Mouse (Mus musculus): ENCODE measurements around the gene Nphp4. TPM values are rescaled to one million over a fixed set of nuclear protein-coding genes. Genes with fewer than 3 reads are reported as not detected.

Nphp4 gene
- total RNA-seq, 1 experiment, result 2.5 TPM

DNA sequence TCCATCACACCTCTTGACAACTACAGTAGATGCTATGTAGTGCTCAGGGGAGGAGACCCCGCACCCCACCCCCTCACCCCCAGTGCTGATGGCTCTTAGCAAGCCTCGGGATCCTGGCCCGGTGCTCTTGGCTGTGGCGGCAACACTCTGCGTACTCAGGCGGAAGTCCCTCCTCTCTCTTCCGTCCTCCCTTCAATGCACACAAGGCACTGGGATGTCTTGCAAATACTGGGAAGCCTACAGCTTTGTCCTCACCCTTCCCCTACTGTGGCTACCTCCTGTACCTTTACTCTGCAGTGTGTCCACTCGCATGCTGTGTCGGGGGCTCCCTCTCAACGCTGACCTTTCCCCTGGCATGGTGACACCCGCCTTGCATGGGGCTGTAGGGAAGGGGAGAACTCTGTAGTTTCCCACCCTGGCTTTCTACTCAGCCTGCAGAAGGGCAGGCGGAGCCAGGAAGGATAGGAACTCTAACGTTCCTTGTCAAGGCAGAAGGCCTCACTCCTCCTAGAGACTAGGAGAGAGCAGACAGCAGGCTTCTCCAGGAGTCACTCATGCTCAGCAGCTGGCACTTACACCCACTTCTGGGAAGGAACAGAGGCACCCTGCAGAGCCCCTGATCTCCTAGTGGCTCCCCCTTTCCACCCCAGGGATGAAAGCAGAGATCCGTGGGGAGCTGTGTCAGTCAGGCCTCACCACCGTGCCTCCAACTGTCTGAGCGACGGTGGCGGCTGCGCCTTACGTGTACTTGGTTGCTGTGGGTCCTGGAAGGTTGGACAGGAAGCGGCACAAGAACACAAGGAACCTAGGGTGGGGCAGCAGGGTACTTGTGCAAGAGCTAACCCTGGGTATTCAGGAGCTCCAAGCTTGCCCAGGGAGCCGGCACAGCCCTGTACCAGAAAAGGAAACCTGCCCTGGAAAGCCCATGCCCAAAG is 28.5 kb upstream of the Nphp4 start:
- DNase-seq (ENCODE audit: low read depth, low spot score), result no peak
- H3K4me3 ChIP-seq (ENCODE audit: insufficient read depth in 1 of 2, low read depth in 1 of 2, low read length in 2 of 2, poor library complexity in 1 of 2, severe bottlenecking in 1 of 2), result peak overlapping the region in 1 of 2 experiments; percentile 5; a peak in 1 of 4 replicates
- no peak overlapping the region for H3K9ac ChIP-seq (ENCODE audit: insufficient read depth, low read depth, low read length, poor library complexity, severe bottlenecking)
- H3K36me3 ChIP-seq (ENCODE audit: control insufficient read depth, insufficient read depth, low read length, poor library complexity, severe bottlenecking), result no peaks in the 10 kb centered on the region
- H3K27ac ChIP-seq (ENCODE audit: insufficient read depth, low read depth, low read length, poor library complexity, severe bottlenecking), result no peak overlapping the region
- TF ChIP-seq ZNF384 (IDR thresholded peaks at IDR 0.05; ENCODE audit: low read depth, low read length), result no peak
- TF ChIP-seq CHD2 (IDR thresholded peaks at IDR 0.05; ENCODE audit: low read depth, low read length), result no peak
- TF ChIP-seq MAFK (IDR thresholded peaks at IDR 0.05; ENCODE audit: insufficient read depth, low read depth, low read length), result no peak
- no peak for TF ChIP-seq HCFC1 (IDR thresholded peaks at IDR 0.05; ENCODE audit: borderline replicate concordance, insufficient read depth, low read length)
- TF ChIP-seq ZC3H11A (IDR thresholded peaks at IDR 0.05; ENCODE audit: borderline replicate concordance, low read depth, low read length), result no peak
- in situ Hi-C loops (cut with MboI; ENCODE audit: low sequenced_read_pairs in 2 of 2, unreplicated experiment in 2 of 2), result no loop called here
- H3K4me1 ChIP-seq (ENCODE audit: control insufficient read depth in 2 of 2, insufficient read depth in 2 of 2, low read length in 2 of 2, poor library complexity in 1 of 2), result peaks cover 0 to 16% of the 10 kb centered on the region in 2 experiments; a peak in 1 of 4 replicates
- H3K9me3 ChIP-seq (ENCODE audit: control insufficient read depth, insufficient read depth, low read depth, low read length), result no peaks in the 10 kb centered on the region

DNA sequence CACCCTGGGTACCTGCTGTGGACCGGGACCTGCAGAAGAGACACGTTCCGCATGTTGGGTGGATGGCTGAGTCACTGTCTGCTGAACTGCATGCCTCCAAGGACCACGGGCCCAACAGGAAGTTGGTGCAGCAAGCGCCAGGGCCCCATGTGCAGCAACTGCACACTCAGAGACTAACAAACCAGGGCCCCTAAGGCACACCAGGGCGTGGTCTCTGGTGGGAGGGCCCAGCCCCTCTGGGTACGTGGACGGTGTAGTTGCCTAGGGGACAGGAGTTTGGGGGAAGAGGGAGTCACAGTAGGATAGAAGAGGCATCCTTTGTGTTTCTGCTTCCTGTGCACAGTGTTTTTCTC is 27.9 kb upstream of the Nphp4 start:
- Histone ChIP-seq H3K9ac (ENCODE audit: insufficient read depth, low read depth, low read length, poor library complexity, severe bottlenecking) (no peak overlapping the region), H3K9me3 (ENCODE audit: control insufficient read depth, insufficient read depth, low read depth, low read length) (no peaks in the 10 kb centered on the region), H3K4me1 (ENCODE audit: control insufficient read depth in 2 of 2, insufficient read depth in 2 of 2, low read length in 2 of 2, poor library complexity in 1 of 2) (peaks cover 0 to 16% of the 10 kb centered on the region in 2 experiments; a peak in 1 of 4 replicates), H3K36me3 (ENCODE audit: control insufficient read depth, insufficient read depth, low read length, poor library complexity, severe bottlenecking) (no peaks in the 10 kb centered on the region), H3K4me3 (ENCODE audit: insufficient read depth in 1 of 2, low read depth in 1 of 2, low read length in 2 of 2, poor library complexity in 1 of 2, severe bottlenecking in 1 of 2) (no peak overlapping the region), H3K27ac (ENCODE audit: insufficient read depth, low read depth, low read length, poor library complexity, severe bottlenecking) (no peak overlapping the region)
- TF ChIP-seq ZC3H11A (IDR thresholded peaks at IDR 0.05; ENCODE audit: borderline replicate concordance, low read depth, low read length) (no peak), CHD2 (IDR thresholded peaks at IDR 0.05; ENCODE audit: low read depth, low read length) (no peak), MAFK (IDR thresholded peaks at IDR 0.05; ENCODE audit: insufficient read depth, low read depth, low read length) (no peak), ZNF384 (IDR thresholded peaks at IDR 0.05; ENCODE audit: low read depth, low read length) (no peak), HCFC1 (IDR thresholded peaks at IDR 0.05; ENCODE audit: borderline replicate concordance, insufficient read depth, low read length) (no peak)
- DNase-seq (ENCODE audit: low read depth, low spot score), result no peak
- in situ Hi-C loops (cut with MboI; ENCODE audit: low sequenced_read_pairs in 2 of 2, unreplicated experiment in 2 of 2), result no loop called here

DNA sequence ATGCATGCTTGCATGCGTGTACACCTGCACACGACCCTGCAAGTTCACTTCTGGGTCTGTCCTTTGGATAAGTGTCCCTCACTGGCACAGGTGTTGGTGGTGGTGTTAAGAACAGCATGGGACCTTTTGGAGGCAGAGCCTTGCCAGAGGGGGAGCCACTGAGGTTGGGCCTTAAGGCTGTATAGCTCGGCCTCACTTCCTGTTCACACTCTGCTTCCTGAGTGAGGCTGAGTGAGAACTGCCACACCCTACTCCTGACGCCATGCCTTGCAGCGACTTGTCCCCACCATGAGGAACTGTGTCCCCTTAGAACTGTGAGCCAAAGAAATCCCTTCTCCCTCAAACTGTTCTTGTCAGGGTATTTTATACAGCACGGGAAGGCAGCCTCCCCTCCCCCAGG is 25.1 kb upstream of the Nphp4 start:
- no peak overlapping the region for H3K9ac ChIP-seq (ENCODE audit: insufficient read depth, low read depth, low read length, poor library complexity, severe bottlenecking)
- no peaks in the 10 kb centered on the region for H3K9me3 ChIP-seq (ENCODE audit: control insufficient read depth, insufficient read depth, low read depth, low read length)
- TF ChIP-seq ZC3H11A (IDR thresholded peaks at IDR 0.05; ENCODE audit: borderline replicate concordance, low read depth, low read length) (no peak), MAFK (IDR thresholded peaks at IDR 0.05; ENCODE audit: insufficient read depth, low read depth, low read length) (no peak), ZNF384 (IDR thresholded peaks at IDR 0.05; ENCODE audit: low read depth, low read length) (no peak), HCFC1 (IDR thresholded peaks at IDR 0.05; ENCODE audit: borderline replicate concordance, insufficient read depth, low read length) (no peak), CHD2 (IDR thresholded peaks at IDR 0.05; ENCODE audit: low read depth, low read length) (no peak)
- no peak overlapping the region for H3K27ac ChIP-seq (ENCODE audit: insufficient read depth, low read depth, low read length, poor library complexity, severe bottlenecking)
- no peaks in the 10 kb centered on the region for H3K36me3 ChIP-seq (ENCODE audit: control insufficient read depth, insufficient read depth, low read length, poor library complexity, severe bottlenecking)
- DNase-seq (ENCODE audit: low read depth, low spot score), result no peak
- H3K4me1 ChIP-seq (ENCODE audit: control insufficient read depth in 2 of 2, insufficient read depth in 2 of 2, low read length in 2 of 2, poor library complexity in 1 of 2), result peaks cover 0 to 12% of the 10 kb centered on the region in 2 experiments; a peak in 1 of 4 replicates
- in situ Hi-C loops (cut with MboI; ENCODE audit: low sequenced_read_pairs in 2 of 2, unreplicated experiment in 2 of 2), result no loop called here
- H3K4me3 ChIP-seq (ENCODE audit: insufficient read depth in 1 of 2, low read depth in 1 of 2, low read length in 2 of 2, poor library complexity in 1 of 2, severe bottlenecking in 1 of 2), result no peak overlapping the region

DNA sequence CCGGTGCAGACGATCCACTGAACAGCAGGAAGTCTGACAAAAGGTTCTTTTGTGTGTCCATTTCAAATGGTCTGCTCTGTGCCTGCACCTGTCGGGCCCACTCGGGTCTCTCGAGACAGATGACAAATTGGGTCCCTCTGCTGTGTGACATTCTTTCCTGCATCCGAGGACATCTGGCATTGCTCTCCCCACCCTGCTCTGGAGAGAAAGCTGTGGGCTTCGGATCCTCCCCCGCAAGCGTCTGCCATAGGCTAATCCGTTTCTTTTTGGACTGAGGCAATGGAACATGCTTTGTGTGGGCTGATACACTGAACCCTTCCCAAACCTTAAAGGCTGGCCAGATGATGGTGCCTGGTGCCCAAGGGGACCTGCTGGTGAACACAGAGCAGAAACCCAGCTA is 23.4 kb upstream of the Nphp4 start:
- H3K9ac ChIP-seq (ENCODE audit: insufficient read depth, low read depth, low read length, poor library complexity, severe bottlenecking), result no peak overlapping the region
- peaks cover 0 to 6% of the 10 kb centered on the region in 2 experiments; a peak in 1 of 4 replicates for H3K4me1 ChIP-seq (ENCODE audit: control insufficient read depth in 2 of 2, insufficient read depth in 2 of 2, low read length in 2 of 2, poor library complexity in 1 of 2)
- no peak for TF ChIP-seq HCFC1 (IDR thresholded peaks at IDR 0.05; ENCODE audit: borderline replicate concordance, insufficient read depth, low read length)
- no peak for TF ChIP-seq ZC3H11A (IDR thresholded peaks at IDR 0.05; ENCODE audit: borderline replicate concordance, low read depth, low read length)
- TF ChIP-seq MAFK (IDR thresholded peaks at IDR 0.05; ENCODE audit: insufficient read depth, low read depth, low read length), result no peak
- TF ChIP-seq CHD2 (IDR thresholded peaks at IDR 0.05; ENCODE audit: low read depth, low read length), result no peak
- no peak for TF ChIP-seq ZNF384 (IDR thresholded peaks at IDR 0.05; ENCODE audit: low read depth, low read length)
- in situ Hi-C loops (cut with MboI; ENCODE audit: low sequenced_read_pairs in 2 of 2, unreplicated experiment in 2 of 2), result no loop called here
- DNase-seq (ENCODE audit: low read depth, low spot score), result no peak
- no peaks in the 10 kb centered on the region for H3K36me3 ChIP-seq (ENCODE audit: control insufficient read depth, insufficient read depth, low read length, poor library complexity, severe bottlenecking)
- H3K27ac ChIP-seq (ENCODE audit: insufficient read depth, low read depth, low read length, poor library complexity, severe bottlenecking), result no peak overlapping the region
- no peak overlapping the region for H3K4me3 ChIP-seq (ENCODE audit: insufficient read depth in 1 of 2, low read depth in 1 of 2, low read length in 2 of 2, poor library complexity in 1 of 2, severe bottlenecking in 1 of 2)
- no peaks in the 10 kb centered on the region for H3K9me3 ChIP-seq (ENCODE audit: control insufficient read depth, insufficient read depth, low read depth, low read length)
